Mouse (Mus musculus) central nervous system, embryonic 14 days (tissue): Measurements from ENCODE around the gene Pbxip1. TPM values are rescaled to one million over a fixed set of nuclear protein-coding genes. Genes with fewer than 3 reads are reported as not detected.

ENCODE experiments used
- polyA plus RNA-seq: library from polyadenylated mRNA; depleted of rRNA; stranded (reverse); fragments of >200 nt; gene quantifications from 2 replicates; pipeline ENCODE4 v1.2.3, GENCODE M21; 2012; rRNA removed

Pbxip1 gene
- 11.9 and 16.8 TPM in 2 replicates for polyA plus RNA-seq

DNA sequence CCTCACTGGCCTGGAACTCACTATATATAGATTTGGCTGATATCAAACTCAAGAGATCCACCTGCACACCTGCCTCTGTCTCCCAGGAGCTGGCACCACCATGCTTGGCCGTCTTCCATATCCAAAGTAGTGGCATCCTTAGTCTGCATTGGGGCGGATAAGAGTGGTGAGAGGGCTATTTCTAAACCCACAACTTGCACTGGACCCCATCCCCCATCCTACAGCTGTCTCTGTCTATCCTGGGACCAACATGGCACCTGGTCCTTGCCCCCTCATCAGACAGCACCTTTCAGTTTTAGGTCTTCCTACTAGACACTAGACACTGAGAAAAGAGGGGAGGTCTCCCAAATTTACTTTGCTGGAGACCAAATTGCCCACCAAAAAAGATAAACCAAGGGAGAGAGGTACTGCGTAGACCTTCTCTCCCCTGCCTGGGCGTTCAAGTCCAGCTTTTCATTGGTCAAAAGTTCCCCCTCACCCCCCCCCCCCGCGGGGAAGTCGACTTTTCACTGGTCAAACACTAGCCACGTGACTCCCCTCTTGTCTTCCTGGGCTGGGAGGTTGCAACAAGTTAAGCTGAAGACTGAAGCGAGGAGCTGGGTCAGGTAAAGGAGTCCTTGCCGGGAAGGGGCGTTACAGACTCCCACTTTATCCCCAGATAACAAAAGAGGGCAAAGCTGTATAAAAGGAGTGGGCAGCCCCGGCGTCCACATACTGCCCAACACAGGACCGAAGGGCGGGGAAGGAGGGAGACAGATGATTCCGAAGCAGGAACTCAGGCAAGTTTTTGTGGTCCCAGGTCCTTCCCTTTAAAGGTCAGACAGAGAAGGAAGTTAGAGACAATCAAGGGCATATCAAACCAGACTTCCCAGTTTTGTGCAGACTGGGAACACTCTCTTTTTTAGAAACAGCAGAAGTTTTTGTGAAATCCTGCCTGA is at the start of gene Pbxip1:
TSS of gene Pbxip1 (plus strand) at position 531 of the 938 bp plus-strand sequence.

DNA sequence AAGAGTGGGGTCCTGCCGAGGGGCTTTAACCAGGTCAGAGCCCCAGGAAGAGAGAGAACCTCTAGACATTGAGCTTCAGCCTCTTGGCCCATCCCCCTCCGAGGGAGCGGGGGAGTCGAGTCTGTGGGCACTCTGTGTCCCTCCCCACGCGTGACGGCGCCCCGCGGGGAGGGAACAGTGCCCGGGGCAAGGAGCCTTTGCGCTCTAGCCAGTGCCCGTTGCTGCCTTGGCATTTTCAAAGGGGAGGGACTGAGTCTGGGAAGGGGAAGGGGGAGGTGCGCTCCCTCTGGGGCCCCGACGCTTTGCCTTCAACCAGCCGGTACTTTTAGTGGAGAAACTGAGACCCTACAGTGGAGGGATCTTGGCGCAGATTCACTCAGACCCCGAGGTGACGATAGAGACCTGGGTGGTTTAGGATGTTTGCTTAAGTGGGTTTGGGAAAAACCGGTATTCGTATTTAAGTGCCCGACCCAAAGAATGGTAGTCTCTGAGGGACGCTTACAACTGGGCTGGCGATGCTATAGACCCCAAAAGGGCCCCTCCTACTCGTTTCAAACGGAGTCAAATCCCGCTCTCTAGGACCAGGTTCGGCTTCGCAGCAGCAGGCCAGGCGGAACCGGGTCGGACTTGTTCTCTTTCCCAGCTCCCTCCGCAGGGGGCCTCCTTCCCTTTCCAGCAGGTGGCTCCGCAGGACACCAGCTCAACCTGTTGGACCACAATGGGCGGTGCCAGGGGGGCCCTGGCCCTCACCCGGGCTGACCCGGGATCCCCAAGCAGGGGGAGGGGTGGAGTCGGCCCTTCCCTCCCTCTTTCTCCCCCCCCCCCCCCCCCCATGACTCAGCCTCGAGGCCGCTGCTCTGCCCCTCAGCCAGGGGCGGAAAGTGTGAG is 42.3 kb upstream of the Pbxip1 start, which contains the start of gene Zbtb7b:
TSS of gene Zbtb7b (minus strand) at position 771 of the 888 bp plus-strand sequence.

DNA sequence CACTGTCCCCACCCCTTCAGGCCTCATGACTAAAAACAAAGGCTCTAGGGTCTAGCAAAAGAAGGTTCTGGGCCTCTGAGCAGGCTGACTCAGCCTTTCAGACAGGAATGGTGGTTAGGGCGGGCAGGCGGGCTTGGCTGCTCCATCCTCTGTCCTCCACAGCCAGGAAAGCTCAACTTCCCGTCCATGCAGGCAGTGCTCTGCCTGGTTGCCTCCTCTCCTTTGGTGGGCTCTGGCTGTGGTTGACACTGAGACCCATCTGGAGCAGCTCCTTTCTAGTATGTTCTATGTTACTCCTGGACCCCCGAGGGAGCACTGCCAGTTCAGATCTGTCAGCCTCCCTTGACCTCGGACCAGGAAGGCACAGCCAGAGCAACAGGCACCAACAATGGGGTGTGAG is 33.8 kb upstream of the Pbxip1 start, which contains the start of gene Lenep:
TSS of gene Lenep (minus strand) at position 101 of the 400 bp plus-strand sequence.

DNA sequence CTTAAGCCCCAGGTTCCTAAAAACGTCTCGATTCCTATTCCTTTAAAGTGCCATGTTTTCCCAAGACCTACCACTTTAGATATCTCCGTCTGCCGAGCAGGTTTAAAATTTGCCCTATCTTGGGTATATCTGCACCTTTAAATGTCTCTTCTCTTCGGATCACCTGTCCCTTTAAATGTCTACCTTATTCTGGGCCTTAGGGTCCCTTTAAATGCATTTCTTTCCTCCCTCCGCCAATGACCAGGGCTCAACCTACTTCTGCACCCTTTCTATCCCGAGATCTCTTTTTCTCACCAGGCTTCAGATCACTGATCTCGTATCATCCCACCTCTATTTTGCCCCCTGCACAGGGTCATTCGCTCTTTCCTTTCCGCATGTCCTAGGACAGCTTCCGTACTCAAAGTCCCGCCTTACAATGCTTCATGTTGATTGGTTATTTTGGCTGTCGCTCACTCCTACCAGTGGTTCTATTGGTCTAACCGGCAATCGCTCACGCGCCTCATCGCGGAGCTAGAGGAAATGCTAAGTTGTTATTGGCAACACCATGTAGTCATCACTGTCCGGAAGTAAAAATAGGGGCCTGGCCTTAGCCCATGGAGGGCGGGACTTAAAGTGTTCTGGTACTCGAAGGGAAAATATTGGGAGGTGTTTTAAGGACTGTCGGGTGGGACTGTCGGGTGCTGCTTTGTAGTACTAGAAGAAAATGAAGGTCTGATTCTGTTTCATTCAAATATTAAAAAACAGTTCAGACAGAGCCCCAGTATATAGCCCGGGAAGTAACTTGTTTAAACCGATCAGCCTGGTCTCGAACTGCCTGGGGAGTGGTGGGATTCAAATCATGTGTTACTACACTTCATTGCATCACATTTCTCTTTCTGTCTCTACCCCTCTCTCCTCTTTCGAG is 24.8 kb upstream of the Pbxip1 start, which contains the start of gene Flad1:
TSS of gene Flad1 (minus strand) at position 381 of the 904 bp plus-strand sequence.

DNA sequence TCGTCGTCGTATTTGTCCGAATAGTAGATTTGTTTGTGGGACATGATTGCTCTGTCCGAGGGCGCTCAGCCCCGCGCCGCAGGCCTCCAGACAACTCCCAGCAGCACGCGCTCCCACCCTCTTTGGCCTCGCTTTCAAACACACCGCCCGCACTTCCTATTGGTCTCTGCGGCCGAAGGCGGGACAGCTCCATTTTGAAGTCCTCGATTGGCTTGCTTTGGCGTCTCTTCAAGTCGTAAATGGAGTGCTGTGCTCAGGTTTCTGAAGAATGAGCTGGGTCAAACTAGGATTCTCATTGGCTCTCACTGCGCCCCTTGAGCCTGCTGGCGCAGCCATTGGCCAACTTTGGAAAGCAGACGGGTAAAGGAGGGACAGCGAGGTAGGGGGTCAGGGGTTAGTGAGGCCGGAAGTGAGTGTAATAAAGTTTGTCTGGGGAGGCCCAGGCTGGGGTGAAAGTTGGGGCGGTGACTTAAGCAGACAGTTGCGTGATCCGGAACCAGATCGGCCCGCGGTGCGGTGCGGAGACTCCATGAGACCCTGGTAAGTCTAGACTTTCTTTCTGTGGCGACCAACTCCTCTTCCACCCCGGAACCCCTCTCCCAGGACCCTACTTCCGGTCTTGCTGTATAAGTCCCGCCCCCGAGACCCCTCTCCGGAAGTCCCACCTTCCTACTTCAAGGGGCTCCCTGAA is 18.2 kb upstream of the Pbxip1 start, which contains the start of the genes Cks1b and Shc1:
TSS of gene Cks1b (minus strand) at position 214 of the 691 bp plus-strand sequence.
TSS of gene Shc1 (plus strand) at position 274 of the 691 bp plus-strand sequence.

DNA sequence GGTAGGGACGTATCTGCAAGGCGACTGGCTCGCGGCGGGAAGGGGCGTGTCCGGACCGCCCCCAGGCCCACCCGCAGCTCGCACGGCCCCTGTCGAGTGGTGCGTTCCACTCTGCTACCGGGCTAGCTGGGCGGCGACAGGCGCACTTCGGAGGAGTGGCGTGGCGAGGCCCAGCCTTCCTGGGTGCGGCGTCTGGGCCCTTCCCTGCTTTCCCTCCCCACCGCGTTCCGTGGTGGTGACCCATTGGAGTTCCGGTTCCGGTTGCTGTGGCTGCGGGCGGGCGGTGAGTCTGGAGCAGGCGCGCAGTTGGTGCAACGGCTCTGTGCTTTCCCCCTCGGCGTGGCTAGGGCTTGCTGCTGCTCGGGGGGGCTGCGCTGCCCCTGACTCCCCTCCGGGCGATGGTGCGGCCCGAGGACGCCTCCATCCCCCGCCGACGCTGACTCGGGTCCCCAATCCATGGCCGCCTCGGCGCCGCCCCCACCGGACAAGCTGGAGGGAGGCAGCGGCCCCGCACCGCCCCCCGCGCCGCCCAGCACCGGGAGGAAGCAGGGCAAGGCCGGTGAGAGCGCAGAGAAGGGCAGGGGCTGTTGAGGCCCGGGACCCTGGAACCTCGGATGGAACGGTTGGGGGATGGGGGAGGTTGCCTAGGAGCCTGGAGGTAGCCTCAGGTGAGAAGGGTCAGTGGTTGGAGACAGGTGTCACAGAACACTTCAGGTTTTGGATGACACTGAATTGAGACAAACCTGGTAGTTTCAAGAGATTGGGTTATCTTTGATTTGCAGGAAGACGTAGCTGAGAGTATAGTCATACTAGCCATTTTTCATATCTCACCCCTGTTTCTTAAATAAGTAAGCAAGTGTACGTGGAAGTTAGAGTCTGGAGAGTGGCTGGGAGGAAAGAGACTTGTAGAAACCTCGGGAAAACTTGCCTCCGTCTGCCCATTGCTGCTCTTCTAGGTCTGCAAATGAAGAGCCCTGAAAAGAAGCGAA is 6.0 kb upstream of the Pbxip1 start, which contains the start of gene Pygo2:
TSS of gene Pygo2 (plus strand) at position 44 of the 989 bp plus-strand sequence.

DNA sequence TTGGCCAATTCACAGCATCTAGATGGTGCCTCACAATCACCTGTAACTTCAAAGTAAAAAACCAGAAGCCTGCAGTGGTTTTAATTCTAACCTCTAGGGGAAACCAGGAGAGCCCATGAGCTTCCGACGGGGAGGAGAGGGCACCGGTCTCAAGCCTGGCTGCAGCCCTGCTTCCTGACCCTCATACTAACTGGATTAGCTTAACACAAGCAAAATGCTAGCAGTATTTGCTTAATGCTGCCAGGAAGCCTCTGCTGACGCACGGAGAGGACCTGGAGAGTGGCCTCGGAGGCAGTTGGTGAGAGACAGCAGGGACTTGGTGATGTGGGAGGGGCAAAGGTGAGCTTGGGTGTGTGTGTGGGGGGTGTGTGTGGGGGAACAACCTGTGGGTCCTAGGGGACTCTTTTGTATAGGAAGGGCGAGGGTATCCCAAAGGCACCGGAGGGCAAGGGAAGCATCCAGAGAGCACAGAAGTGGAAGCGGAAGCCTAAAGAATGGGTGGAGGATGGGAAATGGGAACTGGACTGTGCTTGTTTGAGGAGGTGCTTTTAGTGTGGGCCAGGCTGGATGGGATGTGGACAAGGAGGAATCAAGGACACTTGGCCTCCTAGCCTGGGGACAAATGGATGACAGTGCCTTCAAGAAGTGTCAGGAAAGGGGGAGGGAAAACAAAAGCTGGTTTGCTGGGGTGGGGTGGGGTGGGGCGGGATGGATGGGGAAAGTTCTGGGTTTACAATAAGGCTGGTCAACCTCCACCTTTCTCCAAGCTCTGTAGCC is 18.1 kb downstream of the Pbxip1 start, which contains the start of gene Pmvk:
TSS of gene Pmvk (plus strand) at position 141 of the 777 bp plus-strand sequence.

Other genes with a start within 250 kb of the Pbxip1 start
- gene Gba, start 233.8 kb upstream of the Pbxip1 start, polyA plus RNA-seq: 51.1 and 54.2 TPM in 2 replicates
- 175 and 182 TPM in 2 replicates for gene Thbs3, start 221.5 kb upstream of the Pbxip1 start, polyA plus RNA-seq
- 162 and 175 TPM in 2 replicates for gene Mtx1, start 209.6 kb upstream of the Pbxip1 start, polyA plus RNA-seq
- 9.0 and 10.7 TPM in 2 replicates for gene Muc1, start 207.6 kb upstream of the Pbxip1 start, polyA plus RNA-seq
- 101 and 102 TPM in 2 replicates for gene Krtcap2, start 190.7 kb upstream of the Pbxip1 start, polyA plus RNA-seq
- 104 and 109 TPM in 2 replicates for gene Trim46, start 190.4 kb upstream of the Pbxip1 start, polyA plus RNA-seq
- 175 and 201 TPM in 2 replicates for gene Dpm3, start 177.3 kb upstream of the Pbxip1 start, polyA plus RNA-seq
- gene Slc50a1, start 166.1 kb upstream of the Pbxip1 start, polyA plus RNA-seq: 57.4 and 74.4 TPM in 2 replicates
- 12.7 and 19.2 TPM in 2 replicates for gene Efna1, start 155.6 kb upstream of the Pbxip1 start, polyA plus RNA-seq
- gene Efna3, start 113.7 kb upstream of the Pbxip1 start, polyA plus RNA-seq: 50.5 and 63.6 TPM in 2 replicates
- 23.2 and 25.2 TPM in 2 replicates for gene Efna4, start 98.7 kb upstream of the Pbxip1 start, polyA plus RNA-seq
- gene Adam15, start 86.7 kb upstream of the Pbxip1 start, polyA plus RNA-seq: 60.2 and 80.6 TPM in 2 replicates
- 0.31 and 0.36 TPM in 2 replicates for gene Dcst2, start 74.7 kb upstream of the Pbxip1 start, polyA plus RNA-seq
- gene Dcst1, start 71.5 kb upstream of the Pbxip1 start, polyA plus RNA-seq: 0.05 and 0.10 TPM in 2 replicates
- 2.3 and 4.1 TPM in 2 replicates for gene Zbtb7b, start 41.9 kb upstream of the Pbxip1 start, polyA plus RNA-seq
- 4.3 and 5.9 TPM in 2 replicates for gene Lenep, start 33.9 kb upstream of the Pbxip1 start, polyA plus RNA-seq
- 44.4 and 51.7 TPM in 2 replicates for gene Flad1, start 24.8 kb upstream of the Pbxip1 start, polyA plus RNA-seq
- 129 and 142 TPM in 2 replicates for gene Cks1b, start 18.3 kb upstream of the Pbxip1 start, polyA plus RNA-seq
- gene Shc1, start 18.3 kb upstream of the Pbxip1 start, polyA plus RNA-seq: 28.8 and 52.2 TPM in 2 replicates
- 63.1 and 63.3 TPM in 2 replicates for gene Pygo2, start 6.5 kb upstream of the Pbxip1 start, polyA plus RNA-seq
- gene Pmvk, start 17.8 kb downstream of the Pbxip1 start, polyA plus RNA-seq: 74.1 and 83.7 TPM in 2 replicates
- gene Kcnn3, start 83.5 kb downstream of the Pbxip1 start, polyA plus RNA-seq: 9.8 and 11.5 TPM in 2 replicates